Mouse (Mus musculus): Measurements from ENCODE around the gene Snrpa1. TPM values are rescaled to one million over a fixed set of nuclear protein-coding genes. Genes with fewer than 3 reads are reported as not detected.

The Snrpa1 gene
- total and polyA plus RNA-seq, 3 experiments: 188 to 318 (median 260) TPM

DNA sequence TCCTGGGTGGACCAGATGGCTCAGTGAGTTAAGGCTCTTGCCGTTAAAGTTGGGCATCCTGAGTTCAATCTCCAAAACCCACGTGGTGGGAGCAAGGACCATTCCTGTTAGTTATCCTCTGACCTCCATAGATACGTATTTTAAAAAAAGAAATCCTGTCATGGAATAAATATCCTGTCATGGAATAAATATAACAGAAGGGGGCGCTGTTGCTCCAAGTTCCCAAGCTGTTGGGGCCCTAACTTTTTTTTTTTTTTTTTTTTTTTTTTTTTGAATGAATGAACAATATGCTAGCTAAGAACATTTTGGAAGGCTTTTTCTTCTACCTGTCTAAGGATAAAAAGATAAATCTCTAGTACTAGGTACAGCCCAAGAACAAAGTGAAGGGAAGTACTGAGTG lies 43.1 kb downstream of the Snrpa1 start (continued):
- TF ChIP-seq GATA1 (IDR thresholded peaks at IDR 0.05; ENCODE audit: low read depth, low read length) (no peak), USF1 (IDR thresholded peaks at IDR 0.05; ENCODE audit: low read depth, low read length) (no peak), SIN3A (IDR thresholded peaks at IDR 0.05; ENCODE audit: low read length) (0 out of 2 replicates have a peak, but pooled peaks have one; percentile 43), NELFE (IDR thresholded peaks at IDR 0.05; ENCODE audit: low read depth, low read length) (no peak), SMC3 (IDR thresholded peaks at IDR 0.05; ENCODE audit: low read depth, low read length) (peak; percentile 89), MYC (IDR thresholded peaks at IDR 0.05; ENCODE audit: low read depth, low read length) (no peak), KAT2A (conservative IDR thresholded peaks at IDR 0.05; ENCODE audit: low read depth, low read length) (no peak), TBP (IDR thresholded peaks at IDR 0.05; ENCODE audit: low read depth, low read length) (no peak), TAL1 (IDR thresholded peaks at IDR 0.05; ENCODE audit: low read length) (no peak), E2F4 (IDR thresholded peaks at IDR 0.05; ENCODE audit: borderline replicate concordance, low read depth, low read length) (no peak), BHLHE40 (IDR thresholded peaks at IDR 0.05; ENCODE audit: borderline replicate concordance, low read depth, low read length) (no peak), CTCF (IDR thresholded peaks at IDR 0.05 in 2 of 3, conservative IDR thresholded peaks at IDR 0.05 in 1 of 3; ENCODE audit: control insufficient read depth in 1 of 3, insufficient read depth in 1 of 3, low read depth in 2 of 3, low read length in 3 of 3, poor library complexity in 1 of 3, severe bottlenecking in 1 of 3) (peak; percentile 35 to 82 (median 56)), EP300 (IDR thresholded peaks at IDR 0.05; ENCODE audit: low read depth in 1 of 2, low read length in 2 of 2) (no peak), MYB (IDR thresholded peaks at IDR 0.05; ENCODE audit: low read depth, low read length) (no peak), USF2 (IDR thresholded peaks at IDR 0.05; ENCODE audit: borderline replicate concordance in 1 of 2, insufficient read depth in 1 of 2, low read depth in 1 of 2, low read length in 2 of 2) (no peak), RAD21 (IDR thresholded peaks at IDR 0.05; ENCODE audit: low read depth, low read length) (peak; percentile 94), ELF1 (IDR thresholded peaks at IDR 0.05; ENCODE audit: low read depth, low read length) (no peak), ZNF384 (IDR thresholded peaks at IDR 0.05; ENCODE audit: low read depth, low read length) (peak; percentile 100), GABPA (IDR thresholded peaks at IDR 0.05; ENCODE audit: low read depth, low read length) (no peak)

GRCm38 (mm10) chr7:66104531-66104930 lies 45.7 kb downstream of the Snrpa1 start:
- H3K4me1 ChIP-seq (ENCODE audit: control insufficient read depth in 1 of 2, insufficient read depth in 2 of 2, low read length in 2 of 2): peaks cover 0 to 9% of the 10 kb centered on the region in 2 experiments; a peak in 3 of 4 replicates
- 0 out of 4 replicates have a peak, but pooled peaks cover 0 to 2% of the 10 kb centered on the region in 2 experiments for H3K36me3 ChIP-seq (ENCODE audit: control insufficient read depth in 1 of 2, insufficient read depth in 2 of 2, low read length in 2 of 2)
- no peak overlapping the region for H3K9ac ChIP-seq (ENCODE audit: control insufficient read depth, low read depth, low read length, poor library complexity, severe bottlenecking)
- no peaks in the 10 kb centered on the region for H3K9me3 ChIP-seq (replicated peaks; ENCODE audit: insufficient read depth, low read length)
- no peak overlapping the region for H3K4me3 ChIP-seq (ENCODE audit: control insufficient read depth in 1 of 2, insufficient read depth in 1 of 2, low read depth in 2 of 2, low read length in 2 of 2)
- H3K27me3 ChIP-seq (ENCODE audit: control insufficient read depth in 1 of 2, insufficient read depth in 2 of 2, low read length in 2 of 2): no peaks in the 10 kb centered on the region
- TF ChIP-seq NRF1 (IDR thresholded peaks at IDR 0.05; ENCODE audit: insufficient read depth, low read depth, low read length, poor library complexity, severe bottlenecking) (no peak), RCOR1 (IDR thresholded peaks at IDR 0.05; ENCODE audit: low read depth, low read length) (no peak), GATA1 (IDR thresholded peaks at IDR 0.05; ENCODE audit: low read depth, low read length) (no peak), EP300 (IDR thresholded peaks at IDR 0.05; ENCODE audit: low read depth in 1 of 2, low read length in 2 of 2) (no peak), CHD2 (IDR thresholded peaks at IDR 0.05; ENCODE audit: low read length) (no peak), HCFC1 (IDR thresholded peaks at IDR 0.05; ENCODE audit: low read depth, low read length) (no peak), POLR2A (IDR thresholded peaks at IDR 0.05; ENCODE audit: control insufficient read depth in 1 of 2, insufficient read depth in 1 of 2, low read depth in 1 of 2, low read length in 2 of 2, poor library complexity in 1 of 2) (no peak), MXI1 (IDR thresholded peaks at IDR 0.05; ENCODE audit: low read depth, low read length) (no peak), TAL1 (IDR thresholded peaks at IDR 0.05; ENCODE audit: low read length) (no peak), USF1 (IDR thresholded peaks at IDR 0.05; ENCODE audit: low read depth, low read length) (no peak), SMC3 (IDR thresholded peaks at IDR 0.05; ENCODE audit: low read depth, low read length) (no peak)
- no peak overlapping the region for H3K27ac ChIP-seq (ENCODE audit: control insufficient read depth, low read depth, low read length)
- no peak for DNase-seq (ENCODE audit: low read depth, low spot score)
- H3K79me2 ChIP-seq (ENCODE audit: control insufficient read depth, insufficient read depth, low read length, poor library complexity): peaks cover 2% of the 10 kb centered on the region; the same call in 1 of the 2 replicates
